Mouse (Mus musculus) spleen, adult 2 months (tissue): Measurements from ENCODE around the gene Gcgr. TPM values are rescaled to one million over a fixed set of nuclear protein-coding genes. Genes with fewer than 3 reads are reported as not detected.
"Not testable (repeated sequence)": the region's sequence is repeated elsewhere in the genome, so short reads cannot be mapped to it uniquely, and the experiment has no call there.

Source experiments
- DNase-seq, 2 experiments: peaks; one replicate each; pipeline versions ENCODE4 v3.0.0 to v3.0.0-alpha.2; 2012 to 2021; ENCODE audit warnings: low spot score in 2 of 2, low read depth in 1 of 2
- H3K27ac ChIP-seq: fragments of 200-500 bp; 2 replicates; pipeline ENCODE4 v1.5.1; 2012; ENCODE audit warnings: low read length, inconsistent platforms; ENCODE audit not compliant: insufficient read depth
- H3K27me3 ChIP-seq: fragments of 200-500 bp; 2 replicates; pipeline ENCODE4 v1.6.1; 2012; ENCODE audit warnings: mild to moderate bottlenecking, moderate library complexity, low read length, inconsistent platforms; ENCODE audit not compliant: control insufficient read depth, insufficient read depth
- H3K36me3 ChIP-seq: fragments of 200-500 bp; 2 replicates; pipeline ENCODE4 v1.6.1; 2012; ENCODE audit warnings: mild to moderate bottlenecking, low read length, inconsistent platforms; ENCODE audit not compliant: control insufficient read depth, insufficient read depth
- H3K4me1 ChIP-seq: fragments of 200-500 bp; 2 replicates; pipeline ENCODE4 v1.6.1; 2011; ENCODE audit warnings: inconsistent platforms; ENCODE audit not compliant: control insufficient read depth, insufficient read depth, insufficient read length
- H3K4me3 ChIP-seq: fragments of 200-500 bp; 2 replicates; pipeline ENCODE4 v1.5.1; 2011; ENCODE audit warnings: mild to moderate bottlenecking, inconsistent platforms; ENCODE audit not compliant: insufficient read depth, insufficient read length; ENCODE audit errors: extremely low read depth
- CTCF ChIP-seq: fragments of 200-500 bp; IDR thresholded peaks from 2 replicates; pipeline ENCODE4 v1.5.1; 2011; ENCODE audit warnings: mild to moderate bottlenecking, inconsistent platforms; ENCODE audit not compliant: insufficient read depth, insufficient read length, insufficient replicate concordance; ENCODE audit errors: extremely low read depth
- POLR2A ChIP-seq: fragments of 200-500 bp; IDR thresholded peaks from 2 replicates; pipeline ENCODE4 v1.6.1; 2011; ENCODE audit warnings: low read depth, low read length, inconsistent platforms
- WGBS: fragments of 180-500 bp; shearing (Covaris S2); methylation state at CpG from one replicate; pipeline ENCODE4 v1.1.7; 2018; 5-methylcytosine and 5-hydroxymethylcytosine counted together
- polyA plus RNA-seq: library from polyadenylated mRNA; depleted of rRNA; stranded (reverse); fragments of >200 nt; gene quantifications from 2 replicates; pipeline ENCODE4 v1.2.3, GENCODE M21; 2012

The Gcgr gene
- polyA plus RNA-seq, 1 experiment: 0.30 TPM

GRCm38 (mm10) chr11:120505661-120506060 lies 24.8 kb upstream of the Gcgr start:
- no peak overlapping the region for H3K4me3 ChIP-seq
- TF ChIP-seq POLR2A: no peak
- TF ChIP-seq CTCF: no peak
- H3K27ac ChIP-seq: no peak overlapping the region
- DNase-seq: no peak
- no peaks in the 10 kb centered on the region for H3K27me3 ChIP-seq
- H3K4me1 ChIP-seq: no peaks in the 10 kb centered on the region
- H3K36me3 ChIP-seq: no peaks in the 10 kb centered on the region
- WGBS: 94% methylated on average over 3 of the region's 3 CpGs

- TF ChIP-seq CTCF (peak; percentile 4; the same call in 1 of the 2 replicates), POLR2A (no peak)
- Histone ChIP-seq H3K27me3 (no peaks in the 10 kb centered on the region), H3K27ac (no peak overlapping the region), H3K4me3 (no peak overlapping the region), H3K36me3 (no peaks in the 10 kb centered on the region), H3K4me1 (peaks cover 4% of the 10 kb centered on the region; the same call in 1 of the 2 replicates)
- 62% methylated on average over 4 of the region's 4 CpGs for WGBS
- DNase-seq: no peak
These were observed 23.6 kb upstream of the Gcgr start for GRCm38 (mm10) chr11:120506899-120507298.

GRCm38 (mm10) chr11:120507611-120508289 lies 22.7 kb upstream of the Gcgr start:
- DNase-seq: no peak
- Histone ChIP-seq H3K27me3 (no peaks in the 10 kb centered on the region), H3K36me3 (no peaks in the 10 kb centered on the region), H3K4me1 (peaks cover 4% of the 10 kb centered on the region; the same call in 1 of the 2 replicates), H3K27ac (no peak overlapping the region), H3K4me3 (no peak overlapping the region)
- TF ChIP-seq POLR2A (no peak), CTCF (no peak)
- WGBS: 84% methylated on average over 13 of the region's 13 CpGs

GRCm38 (mm10) chr11:120508290-120508870 lies 22.1 kb upstream of the Gcgr start:
- Histone ChIP-seq H3K4me3 (no peak overlapping the region), H3K4me1 (peaks cover 4% of the 10 kb centered on the region; the same call in 1 of the 2 replicates), H3K27ac (no peak overlapping the region), H3K27me3 (no peaks in the 10 kb centered on the region), H3K36me3 (no peaks in the 10 kb centered on the region)
- 86% methylated on average over 9 of the region's 9 CpGs for WGBS
- no peak for DNase-seq
- TF ChIP-seq CTCF: no peak
- no peak for TF ChIP-seq POLR2A

GRCm38 (mm10) chr11:120509940-120510339 lies 20.6 kb upstream of the Gcgr start:
- DNase-seq: no peak
- TF ChIP-seq CTCF (no peak), POLR2A (no peak)
- H3K36me3 ChIP-seq: no peaks in the 10 kb centered on the region
- no peak overlapping the region for H3K4me3 ChIP-seq
- H3K27me3 ChIP-seq: no peaks in the 10 kb centered on the region
- WGBS: 30% methylated on average over 4 of the region's 4 CpGs
- peaks cover 4% of the 10 kb centered on the region; the same call in 1 of the 2 replicates for H3K4me1 ChIP-seq
- no peak overlapping the region for H3K27ac ChIP-seq

GRCm38 (mm10) chr11:120510375-120511030 lies 20.0 kb upstream of the Gcgr start:
- H3K36me3 ChIP-seq: no peaks in the 10 kb centered on the region
- WGBS: 4% methylated on average over 16 of the region's 16 CpGs
- H3K4me1 ChIP-seq: peaks cover 4% of the 10 kb centered on the region; the same call in 1 of the 2 replicates
- H3K4me3 ChIP-seq: peak overlapping the region; percentile 50
- no peak for TF ChIP-seq POLR2A
- no peak for TF ChIP-seq CTCF
- DNase-seq: no peak
- H3K27me3 ChIP-seq: no peaks in the 10 kb centered on the region
- no peak overlapping the region; the same call in 1 of the 2 replicates for H3K27ac ChIP-seq

GRCm38 (mm10) chr11:120512790-120513453 lies 17.6 kb upstream of the Gcgr start:
- H3K27me3 ChIP-seq: no peaks in the 10 kb centered on the region
- DNase-seq: no peak
- no peak overlapping the region for H3K27ac ChIP-seq
- no peaks in the 10 kb centered on the region for H3K36me3 ChIP-seq
- no peak for TF ChIP-seq POLR2A
- no peak for TF ChIP-seq CTCF
- 84% methylated on average over 6 of the region's 6 CpGs for WGBS
- peaks cover 4% of the 10 kb centered on the region; the same call in 1 of the 2 replicates for H3K4me1 ChIP-seq
- H3K4me3 ChIP-seq: no peak overlapping the region

- WGBS: 93% methylated on average over 2 of the region's 2 CpGs
- H3K36me3 ChIP-seq, H3K27me3 ChIP-seq, H3K4me3 ChIP-seq, DNase-seq, H3K27ac ChIP-seq, H3K4me1 ChIP-seq: not testable (repeated sequence)
These were observed 16.2 kb upstream of the Gcgr start for GRCm38 (mm10) chr11:120514262-120514661.
